Mouse (Mus musculus) cerebellum, postnatal 25 days (tissue): Measurements from ENCODE around the gene Ric8a.

Experiments
- DNase-seq, 2 experiments: peaks; one replicate each; pipeline ENCODE4 v3.0.0; 2021; ENCODE audit warnings: mixed read lengths in 2 of 2

The Ric8a gene

DNA sequence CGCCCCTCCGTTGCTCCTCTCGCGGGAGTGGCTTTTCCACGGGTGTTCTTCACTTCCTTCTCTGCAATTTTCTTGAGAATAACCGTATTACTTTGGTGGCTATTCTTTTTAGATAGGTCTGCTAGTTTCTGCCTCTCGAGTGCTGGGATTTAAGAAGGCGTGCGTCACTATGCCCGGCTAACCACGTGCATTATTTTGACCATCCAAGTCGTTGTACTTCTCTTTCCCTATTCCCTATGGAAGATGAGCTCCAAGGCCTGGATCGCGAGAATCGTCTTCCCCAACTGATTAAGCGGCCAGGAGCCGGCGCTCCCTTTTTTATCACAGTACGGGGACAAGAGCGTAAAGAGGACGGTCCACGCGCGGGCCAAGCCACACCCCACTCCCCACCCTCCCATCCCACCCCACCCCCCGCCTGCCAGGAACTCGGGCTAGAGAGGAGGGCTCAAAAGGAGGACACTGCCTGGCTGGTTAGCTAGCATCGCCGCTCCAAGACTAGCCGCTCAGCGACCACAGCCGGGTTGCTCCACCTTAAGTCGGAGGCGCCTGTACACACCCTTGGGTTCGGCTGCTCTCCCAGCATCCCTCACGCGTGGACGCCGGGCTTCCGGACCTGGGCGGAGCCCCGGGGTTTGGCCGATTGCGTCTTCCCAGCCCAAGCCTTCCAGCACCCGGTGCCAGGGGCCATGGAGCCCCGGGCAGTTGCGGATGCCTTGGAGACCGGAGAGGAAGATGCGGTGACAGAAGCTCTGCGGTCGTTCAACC is at the start of gene Ric8a:
TSS of gene Ric8a (plus strand) at position 173 of the 765 bp plus-strand sequence.
- DNase-seq: peak; percentile 90 to 92

DNA sequence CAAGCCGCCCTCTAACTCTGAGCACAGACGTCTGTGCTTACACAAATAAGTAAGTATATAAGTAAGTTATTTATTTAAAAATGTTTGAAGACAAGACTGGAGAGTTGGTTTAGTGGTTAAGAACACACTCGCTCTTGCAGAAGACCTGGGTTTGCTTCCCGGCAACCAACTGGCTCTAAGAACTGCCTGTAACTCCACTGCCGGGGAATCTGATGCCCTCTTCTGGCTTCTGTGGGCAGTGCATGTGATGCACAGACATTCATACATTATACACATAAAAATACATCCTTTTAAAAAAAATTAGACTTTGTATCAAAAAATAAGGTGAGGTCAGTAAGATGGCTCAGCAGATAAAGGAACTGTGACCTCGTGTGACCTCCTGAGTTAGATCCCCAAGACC is 46.3 kb upstream of the Ric8a start:
- no peak for DNase-seq

DNA sequence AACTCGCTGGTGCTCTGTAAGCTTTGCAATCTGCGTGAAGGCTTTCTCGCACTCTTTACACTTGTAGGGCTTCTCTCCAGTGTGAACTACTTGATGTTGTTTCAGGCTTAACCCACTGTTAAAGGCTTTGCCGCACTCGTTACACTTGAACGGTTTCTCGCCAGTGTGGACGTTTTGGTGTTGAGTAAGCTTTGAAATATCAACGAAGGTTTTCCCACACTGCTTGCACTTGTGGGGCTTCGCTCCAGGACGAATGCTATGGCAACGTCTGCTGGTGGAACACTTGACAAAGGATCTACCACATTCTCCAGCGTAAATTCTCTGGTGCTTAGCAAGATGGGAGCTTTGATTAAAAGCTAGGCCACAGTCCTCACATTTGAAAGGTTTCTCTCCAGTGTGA is 45.0 kb upstream of the Ric8a start:
- DNase-seq: no peak

DNA sequence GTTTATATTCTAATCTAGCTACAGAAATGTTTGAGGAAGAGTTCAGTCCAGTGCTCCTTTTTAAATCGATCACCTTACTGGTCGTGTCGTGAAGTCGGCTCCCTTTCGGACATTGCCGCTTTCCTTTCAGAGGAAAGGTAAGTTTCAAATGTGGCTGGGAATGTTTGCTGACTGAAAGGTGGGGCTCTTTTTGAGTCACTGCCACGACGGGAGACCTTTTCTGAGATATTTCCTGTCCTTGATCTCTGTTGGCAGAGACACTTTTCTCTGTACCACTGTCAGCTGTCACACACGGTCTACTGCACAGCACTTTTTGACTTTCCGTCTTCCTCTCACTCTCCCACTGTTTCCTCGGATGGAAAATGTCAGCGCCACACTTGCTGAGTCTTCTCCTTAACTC is 43.9 kb upstream of the Ric8a start:
- no peak for DNase-seq

DNA sequence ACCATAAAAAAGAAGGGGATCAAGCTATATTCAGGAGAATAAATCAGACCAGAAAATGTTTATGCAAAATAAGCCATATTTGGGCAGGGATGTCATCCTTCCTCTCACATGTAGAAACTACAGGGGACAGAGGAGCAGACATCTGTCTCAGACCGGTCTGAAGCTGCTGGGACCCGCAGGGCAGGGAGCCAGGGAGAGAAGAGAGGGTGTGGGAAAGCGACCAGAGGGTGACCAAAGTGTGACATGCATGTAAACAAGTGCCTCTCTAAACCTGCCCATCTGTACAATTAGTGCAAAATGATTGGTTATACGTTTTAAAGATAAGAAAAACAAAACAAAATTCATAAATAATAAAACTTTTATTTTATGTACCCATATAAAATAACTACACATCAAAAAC is 36.6 kb upstream of the Ric8a start:
- no peak for DNase-seq

DNA sequence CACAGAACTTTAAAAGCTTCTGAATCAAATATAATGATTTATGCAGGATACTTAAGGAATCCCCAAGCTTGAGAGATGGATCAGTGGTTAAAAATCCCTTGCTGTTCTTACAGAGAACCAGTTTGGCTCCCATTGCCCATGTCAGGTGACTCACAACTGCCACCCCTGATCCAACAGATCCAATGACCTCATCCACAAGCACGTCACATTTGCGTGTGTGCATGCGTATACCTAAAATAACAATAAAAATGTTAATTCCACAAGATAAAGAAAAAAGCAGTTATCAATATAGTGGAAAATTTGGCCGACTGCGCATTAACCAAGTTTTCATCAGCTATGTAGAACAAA is 35.5 kb upstream of the Ric8a start:
- DNase-seq: peak in 1 of 2 experiments; percentile 48

DNA sequence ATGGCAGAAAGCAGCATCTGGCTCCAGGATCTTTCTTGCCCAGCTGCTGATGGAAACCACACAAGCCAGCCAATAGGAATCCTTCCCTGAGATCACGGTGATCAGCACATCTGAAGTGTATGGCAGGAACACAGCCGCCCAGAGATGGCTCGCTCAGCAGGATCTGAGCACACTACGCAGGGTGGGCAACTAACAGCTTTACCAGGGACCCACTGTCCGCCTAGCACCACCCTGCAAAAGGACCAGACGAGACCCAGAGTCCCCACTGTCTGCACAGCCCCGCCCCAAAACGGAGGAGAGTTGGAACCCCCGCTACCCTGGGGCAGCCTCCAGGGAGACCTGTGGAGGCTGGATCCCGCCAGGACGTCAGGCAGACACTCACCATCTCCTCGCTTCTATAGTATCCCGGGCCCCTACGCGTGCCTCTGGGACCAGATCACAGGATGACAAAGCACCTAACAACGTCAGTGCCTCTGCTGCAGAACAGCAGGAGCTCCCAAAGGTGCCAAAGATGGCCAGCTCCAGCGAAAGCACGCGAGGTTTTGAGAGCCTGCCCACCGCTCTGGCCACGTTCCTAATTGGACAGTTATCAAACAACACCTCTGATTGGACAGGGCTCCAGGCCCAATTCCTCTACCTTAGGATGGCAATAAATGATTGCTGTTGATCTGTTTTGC is 35.0 kb upstream of the Ric8a start, which contains the start of gene Zfp941:
TSS of gene Zfp941 (minus strand) at position 526 of the 677 bp plus-strand sequence.
- peak; percentile 87 to 91 for DNase-seq

DNA sequence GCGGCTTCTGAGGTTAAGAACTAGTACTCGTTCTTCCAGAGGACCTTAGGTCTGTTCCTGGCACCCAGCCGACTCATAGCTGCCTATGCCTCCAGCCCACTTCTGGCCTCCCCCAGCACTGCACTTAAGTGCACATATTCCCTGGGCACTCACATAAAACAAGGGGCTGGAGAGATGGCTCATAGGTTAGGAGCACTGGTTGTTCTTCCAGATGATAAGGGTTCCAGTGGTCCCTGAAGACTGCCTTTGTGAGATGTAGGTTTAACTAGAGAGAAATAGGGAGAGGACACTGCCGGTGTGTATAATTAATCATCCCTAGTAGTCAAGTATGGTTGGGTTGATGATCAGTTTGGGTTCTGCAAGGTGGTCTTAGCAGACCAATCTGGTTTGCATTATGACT is 34.0 kb upstream of the Ric8a start:
- DNase-seq: no peak

DNA sequence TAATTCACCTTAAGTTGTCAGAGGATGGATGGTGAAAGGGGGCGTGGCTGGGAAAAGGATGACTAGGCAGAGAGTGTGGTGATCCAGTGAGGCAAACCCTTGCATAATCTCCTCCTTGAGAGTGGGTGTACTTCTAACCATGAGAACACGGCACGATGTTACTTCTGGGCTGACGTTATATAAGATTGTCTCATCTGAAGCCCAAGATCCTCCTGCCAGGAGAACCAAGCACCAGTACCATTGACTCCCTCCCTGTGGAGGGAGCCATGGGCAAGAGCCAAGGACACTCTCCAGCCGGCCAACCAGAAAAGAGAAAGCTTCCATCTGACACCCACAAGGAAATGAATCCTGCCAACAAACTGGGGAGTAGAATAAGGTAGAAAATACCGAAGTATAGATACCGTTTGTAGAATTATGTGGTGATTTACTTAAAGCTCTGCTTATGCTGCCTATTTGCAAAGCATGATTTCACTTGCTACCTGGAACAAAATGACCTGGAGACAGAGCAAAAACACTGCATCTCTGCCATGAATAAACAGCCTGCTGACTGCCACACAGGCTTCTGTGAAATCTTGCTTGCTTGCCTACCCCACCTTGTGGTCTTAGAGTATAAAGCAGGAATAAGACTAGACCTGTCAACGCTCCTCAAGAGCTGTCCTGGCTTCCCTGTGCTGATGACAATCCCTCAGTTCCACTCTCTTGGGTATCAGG is 28.4 kb upstream of the Ric8a start:
- peak; percentile 65 to 75 for DNase-seq

DNA sequence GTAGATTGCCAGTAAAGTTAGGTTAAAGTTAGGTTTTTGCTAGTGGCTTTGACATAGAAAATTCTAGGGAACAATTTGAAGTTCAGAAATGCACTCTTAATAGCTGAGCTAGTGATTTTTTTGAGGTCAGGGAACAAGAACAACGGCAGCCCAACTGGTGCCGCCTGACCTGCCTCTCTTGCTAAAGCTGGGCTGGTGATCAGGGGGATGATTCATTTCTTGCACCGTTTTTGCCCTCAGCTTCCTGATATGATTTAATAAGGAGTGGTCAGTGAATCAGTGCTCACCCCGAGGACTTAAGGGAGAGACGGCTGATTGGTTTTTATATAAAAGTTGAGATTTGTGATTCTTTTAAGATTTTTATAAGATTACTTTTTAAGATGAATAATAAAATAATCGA is 25.3 kb upstream of the Ric8a start:
- DNase-seq: no peak

DNA sequence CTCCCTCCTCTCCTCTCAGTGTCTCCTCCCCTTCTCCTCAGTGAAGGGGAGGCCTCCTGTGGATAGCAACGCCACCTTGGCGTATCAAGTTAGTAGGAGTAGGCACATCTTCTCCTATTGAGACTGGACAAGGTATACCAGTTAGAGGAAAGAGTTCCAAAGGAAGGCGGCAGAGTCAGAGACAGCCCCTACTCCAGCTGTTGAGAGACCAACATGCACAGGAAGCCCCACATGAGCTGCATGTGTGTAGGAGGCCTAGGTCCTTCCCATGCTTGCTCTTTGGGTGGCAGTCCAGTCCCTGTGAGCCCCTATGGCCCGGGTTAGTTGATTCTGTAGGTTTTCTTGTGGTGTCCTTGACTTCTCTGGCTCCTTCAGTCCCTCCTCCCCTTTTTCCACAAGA is 23.4 kb upstream of the Ric8a start:
- no peak for DNase-seq

DNA sequence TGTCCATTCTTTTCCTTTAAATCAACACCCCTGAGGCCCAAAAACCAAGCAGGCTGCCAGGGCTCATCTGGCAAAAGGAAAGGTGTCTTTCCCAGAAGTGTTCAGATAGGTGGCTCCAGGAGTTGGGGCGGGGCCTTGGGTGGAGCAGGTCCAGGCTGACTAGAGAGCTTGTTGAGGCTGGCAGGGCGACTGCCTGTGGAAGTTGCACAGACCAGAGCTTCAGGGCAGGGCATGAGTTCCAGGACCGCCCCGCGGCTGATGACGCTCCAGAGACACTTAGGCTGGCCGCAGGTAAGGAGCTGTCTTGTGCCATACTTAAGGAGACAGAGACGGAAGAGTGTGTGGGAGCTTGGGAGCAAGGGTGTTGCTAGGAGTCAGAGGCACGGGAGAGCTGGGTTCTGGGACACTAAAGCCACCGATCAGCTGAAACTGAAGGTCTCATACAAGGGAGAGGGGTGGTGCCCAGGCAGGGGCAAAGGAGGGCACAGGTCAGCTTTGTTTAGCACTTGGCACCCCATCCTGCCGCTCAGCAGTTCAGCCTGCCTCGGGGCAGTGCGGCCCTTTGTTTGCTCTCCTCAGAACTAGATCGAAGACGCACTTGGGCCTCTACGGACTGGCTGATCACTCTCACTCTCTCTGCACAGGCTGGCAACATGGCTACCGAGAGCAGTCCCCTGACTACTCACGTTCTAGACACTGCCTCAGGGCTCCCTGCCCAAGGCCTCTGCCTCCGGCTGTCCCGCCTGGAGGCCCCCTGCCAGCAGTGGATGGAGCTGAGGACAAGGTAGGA is 21.6 kb upstream of the Ric8a start, which contains the start of gene Urah:
TSS of gene Urah (plus strand) at position 51 of the 790 bp plus-strand sequence.
- no peak for DNase-seq

DNA sequence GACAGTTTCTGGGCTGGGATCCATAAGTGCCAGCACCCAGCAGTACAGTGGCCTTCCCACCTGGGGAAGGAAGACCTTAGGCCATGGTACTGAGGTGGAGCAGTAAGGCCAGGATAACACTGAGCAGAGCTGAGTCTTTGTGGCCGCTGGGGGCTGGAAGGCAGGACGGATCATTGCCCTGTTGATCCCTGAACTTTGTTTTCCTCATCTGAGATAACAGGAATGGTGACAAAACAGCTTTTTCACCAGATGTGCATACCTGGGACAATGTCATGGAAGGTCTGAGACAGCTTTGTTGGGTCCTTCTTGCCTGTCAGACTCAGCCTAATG is 21.0 kb upstream of the Ric8a start:
- no peak for DNase-seq

DNA sequence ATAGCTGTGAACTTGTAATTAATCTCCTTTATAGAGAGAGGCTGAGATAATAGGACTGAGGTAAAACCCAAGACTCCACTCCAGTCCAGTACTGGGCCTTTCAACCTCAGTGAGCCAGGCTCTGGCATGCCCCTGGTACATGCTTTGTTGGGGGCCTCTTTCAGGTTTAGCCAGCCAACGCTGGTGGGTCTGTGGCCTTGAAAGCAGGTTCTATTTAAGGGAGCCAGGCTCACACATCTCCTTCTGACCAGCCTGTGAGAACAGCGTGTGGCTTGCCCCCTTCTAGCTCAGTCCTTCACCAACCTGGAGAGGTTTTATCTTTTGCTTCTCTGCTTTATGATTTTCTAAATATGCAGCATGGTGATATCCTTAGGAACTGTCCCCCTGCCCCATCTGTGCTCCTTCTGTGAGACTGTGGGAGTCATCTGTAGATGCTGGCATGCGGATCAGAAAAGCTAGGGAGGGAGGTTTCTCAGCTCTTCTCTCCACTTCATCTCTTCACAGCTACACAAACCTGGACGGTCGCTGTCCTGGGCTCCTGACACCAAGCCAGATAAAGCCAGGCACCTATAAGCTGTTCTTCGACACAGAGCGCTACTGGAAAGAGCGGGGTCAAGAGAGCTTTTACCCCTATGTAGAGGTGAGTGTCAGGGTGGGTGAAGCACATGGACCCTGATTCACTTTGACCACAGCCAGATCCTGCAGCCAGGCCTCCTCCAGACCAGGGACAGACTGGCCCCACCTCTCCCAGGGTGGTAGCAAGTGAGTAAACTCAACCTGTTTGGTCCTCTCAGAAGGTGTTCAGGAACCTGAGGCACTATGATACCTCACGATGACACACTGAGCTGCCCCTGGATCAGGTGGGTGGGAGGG is 20.3 kb upstream of the Ric8a start:
- DNase-seq: no peak

DNA sequence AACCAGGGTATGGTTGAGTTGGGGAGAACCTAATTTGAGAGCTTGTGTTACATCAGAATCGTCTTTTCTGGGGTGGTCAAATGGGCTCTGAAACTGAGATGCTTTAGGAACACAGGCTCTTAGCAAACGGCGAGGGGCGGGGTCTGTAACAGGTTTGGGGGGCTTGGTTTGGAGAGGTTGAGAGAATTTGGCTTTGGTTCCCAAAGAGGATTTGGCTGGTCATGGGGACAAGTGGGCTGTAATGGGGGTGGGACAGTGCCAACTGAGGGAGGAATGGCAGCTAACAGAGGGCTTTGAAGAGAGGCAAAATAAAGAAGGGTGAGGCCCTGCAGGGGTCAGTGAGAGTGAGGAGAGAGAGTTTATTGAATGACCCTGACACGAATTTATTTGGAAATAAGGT is 17.2 kb upstream of the Ric8a start:
- no peak for DNase-seq

DNA sequence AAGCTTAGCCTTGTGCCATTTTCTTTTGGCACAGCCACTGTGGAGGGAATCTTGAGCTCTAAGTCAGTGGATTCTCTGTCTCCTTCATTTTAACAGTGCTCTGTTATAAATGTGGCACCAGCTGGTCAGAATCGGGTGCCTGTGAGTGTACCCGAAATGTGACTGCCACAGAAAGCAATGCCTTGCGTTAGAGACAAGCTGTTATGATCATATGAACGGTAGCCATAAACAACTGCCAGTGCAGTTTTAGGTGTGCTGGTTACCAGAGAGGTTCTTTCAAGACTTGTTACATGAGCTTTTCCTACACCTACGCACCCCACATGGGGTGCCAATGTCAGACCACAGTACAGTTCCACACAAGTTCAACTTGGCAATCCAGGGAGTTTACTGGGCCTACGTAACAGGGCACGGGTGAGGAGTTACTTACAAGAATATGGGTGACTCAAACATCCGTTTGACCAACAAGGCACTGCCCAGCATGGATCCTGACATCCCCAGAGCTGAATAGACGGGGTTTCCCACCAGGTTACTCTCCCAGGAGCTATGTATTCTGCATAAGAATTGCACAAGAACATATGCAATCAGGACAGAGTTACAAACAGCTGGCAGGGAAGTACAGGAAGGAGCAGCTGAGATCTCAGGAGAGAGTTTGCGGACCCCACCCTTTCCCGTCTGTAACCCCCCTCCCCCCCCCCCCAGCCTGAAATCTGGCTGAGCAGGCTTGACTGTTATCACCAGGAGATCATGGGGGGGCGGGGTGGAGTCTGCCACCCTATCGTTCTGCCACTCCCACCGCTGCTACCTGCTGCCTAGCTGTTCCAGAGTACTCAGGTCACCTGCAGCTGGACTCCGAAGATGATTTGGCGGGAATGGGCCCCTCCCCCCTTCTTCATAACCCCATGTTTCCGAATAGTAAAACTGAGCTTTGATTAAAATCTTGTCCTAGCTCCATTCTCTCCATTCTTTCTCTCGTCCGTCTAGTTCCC is 15.7 kb upstream of the Ric8a start:
- DNase-seq: no peak

DNA sequence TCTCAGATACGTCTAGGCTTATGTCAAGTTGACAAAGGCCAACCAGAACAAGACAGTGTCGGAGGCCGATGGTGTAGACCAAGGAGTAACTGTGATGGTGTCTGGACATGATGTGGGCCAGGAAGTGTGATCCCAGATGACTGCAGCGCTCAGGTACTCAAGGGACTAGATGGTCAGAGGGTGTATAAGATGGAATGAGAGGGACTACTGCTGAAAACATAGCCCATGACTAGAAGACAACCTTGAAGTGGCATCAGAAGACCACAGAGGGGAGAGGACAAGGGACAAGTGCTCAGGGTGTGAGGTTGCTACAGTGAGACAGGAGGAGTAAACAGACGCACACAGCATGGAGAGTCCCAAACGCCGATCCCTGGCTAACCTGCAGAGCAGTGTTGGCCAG is 13.0 kb upstream of the Ric8a start:
- no peak for DNase-seq

DNA sequence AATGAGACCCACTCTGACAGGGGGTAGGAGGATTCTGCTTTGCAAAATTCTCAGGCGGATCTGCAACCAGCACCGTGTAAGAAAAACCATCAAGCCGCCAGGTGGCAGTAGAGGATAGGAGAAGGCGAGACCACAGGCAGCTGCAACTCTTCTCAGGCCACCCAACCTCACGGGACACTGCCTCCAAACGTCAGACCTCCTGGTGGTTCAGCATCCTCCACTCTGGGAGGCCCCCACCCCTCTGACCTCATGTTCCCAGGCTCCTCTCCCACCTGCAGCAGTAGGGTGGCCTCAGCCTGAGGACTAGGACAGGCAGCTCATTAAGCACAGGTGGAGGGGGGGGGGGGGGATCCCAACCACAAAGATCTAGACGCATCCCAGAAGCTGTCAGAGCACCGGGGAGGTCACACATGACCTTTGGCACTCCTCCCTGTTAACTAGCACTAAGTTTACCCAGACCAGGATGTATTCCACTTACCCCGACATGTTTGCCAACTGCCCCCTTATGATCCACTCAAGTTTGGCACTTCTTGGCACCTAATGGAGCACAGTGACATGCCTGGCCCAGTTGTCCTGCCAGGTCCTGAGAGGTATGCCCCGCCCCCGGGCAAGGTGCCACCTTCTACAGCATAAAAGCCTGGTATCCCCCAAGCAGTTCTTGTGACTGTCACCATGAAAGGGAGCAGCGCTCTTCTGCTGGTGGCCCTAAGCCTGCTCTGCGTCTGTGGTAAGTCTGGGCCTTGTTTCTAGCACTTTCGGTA is 11.7 kb upstream of the Ric8a start, which contains the start of gene Scgb1c1:
TSS of gene Scgb1c1 (plus strand) at position 643 of the 761 bp plus-strand sequence.
- peak; percentile 92 to 96 for DNase-seq

DNA sequence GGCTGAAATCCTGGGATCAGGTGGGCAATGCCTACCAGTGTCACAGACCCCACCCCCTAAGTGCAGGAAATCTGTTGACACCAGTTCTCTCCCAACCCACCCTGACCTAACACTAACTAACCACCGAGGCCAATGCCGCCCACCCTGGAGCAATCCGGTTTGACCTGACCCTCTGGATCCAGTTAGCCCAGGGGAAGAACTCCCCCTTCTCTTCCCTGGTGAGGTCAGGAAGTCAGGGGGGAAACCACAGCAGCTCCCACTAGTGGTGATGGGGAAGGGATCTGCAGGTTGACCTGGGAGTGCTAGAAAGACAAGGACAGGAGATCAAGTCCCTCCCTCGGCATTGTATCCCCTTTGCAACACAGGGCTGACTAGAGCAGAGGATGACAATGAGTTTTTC is 11.1 kb upstream of the Ric8a start:
- no peak for DNase-seq

DNA sequence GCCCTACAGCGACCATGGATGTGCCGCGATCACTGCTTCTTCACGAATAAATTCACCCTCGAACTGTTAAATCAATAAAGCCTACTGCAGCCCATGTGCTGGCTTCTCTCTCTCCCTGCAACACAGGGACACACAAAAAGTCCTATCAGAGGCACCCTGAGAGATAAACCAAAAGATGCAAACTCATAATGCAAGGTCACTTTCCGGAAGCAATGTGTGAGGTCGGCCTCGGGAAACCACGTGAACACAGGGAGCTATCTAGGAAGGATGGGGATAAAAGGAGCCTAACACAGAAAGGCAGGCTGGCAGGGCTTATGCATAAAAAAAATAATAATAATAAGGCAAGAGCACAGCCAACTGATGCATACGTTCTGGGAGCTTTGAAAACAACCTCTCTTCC is 10.1 kb upstream of the Ric8a start:
- no peak for DNase-seq
